Mouse (Mus musculus): ENCODE data around the gene 1700020N01Rik. TPM values are rescaled to one million over a fixed set of nuclear protein-coding genes. Genes with fewer than 3 reads are reported as not detected.

Gene 1700020N01Rik
- polyA plus RNA-seq (2015; fragmentation: Nextera tagmentation; extraction: Ambion mirVana), result not detected in 2 replicates

DNA sequence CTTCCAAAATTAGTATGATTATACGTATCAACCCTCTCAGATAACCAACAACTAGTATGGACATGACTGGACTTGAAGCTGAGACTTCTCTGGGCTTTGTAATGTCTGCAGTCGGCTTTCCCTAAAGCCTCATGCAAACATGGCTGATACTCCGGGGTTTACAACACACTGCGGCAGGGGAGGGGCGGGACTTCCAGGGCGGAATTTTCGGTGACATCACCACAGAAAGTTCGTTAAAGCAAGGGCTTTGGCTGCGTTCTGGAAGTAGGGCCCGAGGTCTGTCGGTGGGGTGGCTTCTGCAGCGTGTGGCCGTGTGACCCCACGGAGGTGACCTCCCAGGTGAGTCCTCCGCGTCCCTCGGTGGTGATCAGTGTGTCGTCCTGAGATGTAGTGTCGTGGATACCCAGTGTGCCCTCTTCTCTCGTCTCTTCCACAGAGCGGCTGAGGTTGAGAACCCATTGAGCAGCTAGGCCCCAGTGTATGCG, at the start of gene 1700020N01Rik:
TSS of gene 1700020N01Rik (plus strand) at position 250 of the 485 bp plus-strand sequence.
- no peak within 1 kb of the TSS for H3K27ac ChIP-seq
- H3K36me3 ChIP-seq, result no peaks in the 10 kb centered on the region
- H3K9ac ChIP-seq, result no peak within 1 kb of the TSS
- H3K9me3 ChIP-seq, result no peaks in the 10 kb centered on the region
- no peak for ATAC-seq
- 92% methylated on average over 22 of the region's 22 CpGs for WGBS
- H3K27me3 ChIP-seq (replicated peaks), result no peaks in the 10 kb centered on the region
- no peak within 1 kb of the TSS for H3K4me3 ChIP-seq (replicated peaks)
- H3K4me1 ChIP-seq (replicated peaks), result no peaks in the 10 kb centered on the region
- H3K4me2 ChIP-seq (replicated peaks), result no peak within 1 kb of the TSS

DNA sequence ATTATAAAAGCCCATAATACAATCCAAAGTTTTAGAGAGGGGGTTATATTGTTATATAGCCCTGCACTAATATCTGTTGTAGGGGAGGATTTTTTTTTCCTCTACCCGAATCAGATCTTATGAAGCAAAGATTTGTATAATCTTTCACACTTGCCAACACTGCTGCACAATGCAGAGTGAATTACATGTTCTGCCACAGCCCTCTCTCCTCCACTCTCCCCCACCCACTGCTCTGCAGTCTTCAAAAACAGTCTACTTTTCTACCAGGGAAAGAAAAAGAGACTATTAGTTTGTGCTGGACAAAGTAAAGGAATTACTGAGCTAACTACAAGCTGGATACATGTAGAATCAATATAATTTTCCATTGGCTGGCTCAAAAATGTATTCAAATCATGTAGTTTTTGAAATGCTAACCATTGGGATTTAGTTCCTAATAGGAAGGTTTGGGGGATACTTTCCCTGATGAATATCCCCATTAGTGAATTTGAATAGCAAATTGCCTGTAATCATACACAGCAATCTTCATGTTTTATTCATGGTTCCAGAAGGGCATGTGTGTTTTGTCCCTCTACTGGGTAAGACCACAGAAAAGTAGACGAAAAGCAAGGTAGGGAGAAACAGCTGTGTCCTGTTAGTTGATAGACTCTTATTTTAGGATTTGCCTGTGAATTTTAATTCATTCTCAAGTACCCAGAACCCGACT, 49.2 kb upstream of the 1700020N01Rik start:
- no peak overlapping the region for H3K4me3 ChIP-seq (replicated peaks)
- ATAC-seq, result no peak
- H3K9me3 ChIP-seq, result no peaks in the 10 kb centered on the region
- no peaks in the 10 kb centered on the region for H3K27me3 ChIP-seq (replicated peaks)
- 58% methylated on average over 3 of the region's 3 CpGs for WGBS
- H3K9ac ChIP-seq, result no peak overlapping the region
- H3K27ac ChIP-seq, result no peak overlapping the region
- H3K36me3 ChIP-seq, result no peaks in the 10 kb centered on the region
- no peaks in the 10 kb centered on the region for H3K4me1 ChIP-seq (replicated peaks)
- no peak overlapping the region for H3K4me2 ChIP-seq (replicated peaks)

DNA sequence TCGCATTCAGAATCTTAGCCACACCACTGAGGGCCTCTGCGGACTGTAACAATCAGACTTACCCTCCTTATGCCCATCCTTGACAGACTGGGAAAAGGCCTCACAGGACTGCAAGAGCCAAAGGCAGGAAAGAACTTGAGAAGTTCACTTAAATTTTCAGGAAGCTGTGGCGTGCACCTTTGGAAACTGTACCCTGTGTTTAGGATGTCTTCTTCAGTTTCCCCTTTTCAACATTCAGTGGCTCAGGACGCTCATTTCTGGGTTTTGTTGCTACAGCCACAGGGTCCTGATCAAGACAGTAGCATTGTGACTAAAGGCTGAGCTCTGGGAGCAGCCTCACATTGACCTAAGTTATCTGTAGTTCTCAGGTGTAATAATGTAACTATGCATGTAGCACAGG, 48.2 kb upstream of the 1700020N01Rik start:
- Histone ChIP-seq H3K4me2 (replicated peaks) (no peak overlapping the region), H3K4me3 (replicated peaks) (no peak overlapping the region), H3K36me3 (no peaks in the 10 kb centered on the region), H3K9me3 (no peaks in the 10 kb centered on the region), H3K9ac (no peak overlapping the region), H3K27ac (no peak overlapping the region), H3K4me1 (replicated peaks) (no peaks in the 10 kb centered on the region), H3K27me3 (replicated peaks) (no peaks in the 10 kb centered on the region)
- ATAC-seq, result no peak
- 86% methylated on average over 4 of the region's 4 CpGs for WGBS

DNA sequence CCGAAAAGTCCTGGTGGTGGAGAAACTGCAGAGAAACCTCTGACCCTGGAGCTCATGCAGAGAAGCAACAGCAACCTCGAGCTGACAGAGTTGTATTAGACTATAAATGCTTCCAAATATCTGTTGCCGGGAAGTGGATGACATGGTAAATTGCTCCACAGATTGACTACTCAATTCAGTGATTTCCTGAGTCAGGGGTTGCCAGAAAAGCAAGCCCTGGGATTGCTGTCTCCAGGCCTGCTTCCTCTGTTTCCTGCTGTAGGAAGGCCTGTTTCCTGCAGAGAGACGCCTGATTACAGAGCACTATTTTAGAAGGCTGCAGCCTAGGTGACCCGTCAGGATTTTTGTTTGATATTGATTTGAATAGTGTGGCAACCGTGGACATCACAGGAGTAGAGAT, 47.5 kb upstream of the 1700020N01Rik start:
- no peaks in the 10 kb centered on the region for H3K27me3 ChIP-seq (replicated peaks)
- no peak overlapping the region for H3K9ac ChIP-seq
- no peaks in the 10 kb centered on the region for H3K4me1 ChIP-seq (replicated peaks)
- H3K27ac ChIP-seq, result no peak overlapping the region
- ATAC-seq, result no peak
- no peaks in the 10 kb centered on the region for H3K9me3 ChIP-seq
- H3K4me2 ChIP-seq (replicated peaks), result no peak overlapping the region
- 38% methylated on average over 6 of the region's 6 CpGs for WGBS
- no peaks in the 10 kb centered on the region for H3K36me3 ChIP-seq
- no peak overlapping the region for H3K4me3 ChIP-seq (replicated peaks)

DNA sequence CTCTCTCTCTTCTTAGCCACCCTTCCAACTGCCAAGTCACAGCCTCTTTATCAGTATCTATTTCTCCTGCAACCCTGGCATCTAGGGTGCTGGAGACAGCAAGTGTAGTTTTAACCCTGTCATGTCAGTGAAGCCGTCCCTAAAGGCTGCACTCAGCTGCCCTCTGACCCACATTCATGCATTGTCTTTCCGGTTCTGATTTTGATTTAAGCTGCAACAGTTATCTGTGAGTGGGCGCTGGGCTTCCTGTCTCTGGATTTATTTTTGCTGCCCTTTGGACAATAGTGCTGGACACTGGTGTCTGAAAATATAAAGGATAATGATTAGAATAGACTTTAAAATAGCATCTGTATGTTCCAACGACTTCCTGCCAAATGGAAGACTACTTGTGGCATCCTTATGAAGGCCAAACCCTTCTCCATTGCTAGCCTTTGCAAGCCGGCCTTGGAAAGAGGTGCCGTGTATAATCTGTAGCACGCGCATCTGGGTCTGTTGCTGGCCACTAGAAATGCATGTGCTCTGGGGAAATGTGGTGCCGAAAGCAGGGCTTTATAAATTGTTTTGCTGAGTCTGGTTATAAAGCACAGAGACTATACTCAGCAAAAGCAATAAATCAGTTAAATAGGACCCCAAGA, 44.0 kb upstream of the 1700020N01Rik start:
- Histone ChIP-seq H3K4me3 (replicated peaks) (no peak overlapping the region), H3K9me3 (no peaks in the 10 kb centered on the region), H3K27ac (no peak overlapping the region), H3K4me1 (replicated peaks) (no peaks in the 10 kb centered on the region), H3K4me2 (replicated peaks) (no peak overlapping the region), H3K9ac (no peak overlapping the region), H3K36me3 (no peaks in the 10 kb centered on the region), H3K27me3 (replicated peaks) (no peaks in the 10 kb centered on the region)
- ATAC-seq, result no peak
- 67% methylated on average over 9 of the region's 9 CpGs for WGBS

- no peaks in the 10 kb centered on the region for H3K9me3 ChIP-seq
- H3K4me1 ChIP-seq (replicated peaks), result no peaks in the 10 kb centered on the region
- 87% methylated on average over 8 of the region's 8 CpGs for WGBS
- H3K36me3 ChIP-seq, result no peaks in the 10 kb centered on the region
- no peak overlapping the region for H3K4me3 ChIP-seq (replicated peaks)
- ATAC-seq, result no peak
- H3K4me2 ChIP-seq (replicated peaks), result no peak overlapping the region
- H3K27me3 ChIP-seq (replicated peaks), result no peaks in the 10 kb centered on the region
- H3K27ac ChIP-seq, result no peak overlapping the region
- H3K9ac ChIP-seq, result no peak overlapping the region
Observed at GRCm38 (mm10) chr10:21552967-21553682, 39.8 kb upstream of the 1700020N01Rik start.

DNA sequence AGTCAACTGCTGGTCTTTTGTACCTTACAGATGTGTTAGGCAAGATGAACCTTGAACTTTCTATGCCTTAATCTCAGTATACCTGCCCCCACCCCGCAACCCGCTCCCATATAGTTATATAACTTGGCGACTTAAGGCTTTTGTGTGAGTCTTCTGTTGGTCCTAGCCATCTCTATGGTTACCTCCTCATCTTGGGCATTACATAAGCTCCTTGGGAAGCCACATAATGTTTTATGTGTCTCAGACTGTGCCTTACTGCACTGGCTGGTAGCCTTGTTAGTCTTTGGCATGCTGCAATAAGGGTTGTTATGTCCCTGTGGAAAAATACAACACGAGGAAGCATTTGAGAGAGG, 39.3 kb upstream of the 1700020N01Rik start:
- peak; percentile 43; the same call in 1 of the 2 replicates for ATAC-seq
- H3K36me3 ChIP-seq, result no peaks in the 10 kb centered on the region

DNA sequence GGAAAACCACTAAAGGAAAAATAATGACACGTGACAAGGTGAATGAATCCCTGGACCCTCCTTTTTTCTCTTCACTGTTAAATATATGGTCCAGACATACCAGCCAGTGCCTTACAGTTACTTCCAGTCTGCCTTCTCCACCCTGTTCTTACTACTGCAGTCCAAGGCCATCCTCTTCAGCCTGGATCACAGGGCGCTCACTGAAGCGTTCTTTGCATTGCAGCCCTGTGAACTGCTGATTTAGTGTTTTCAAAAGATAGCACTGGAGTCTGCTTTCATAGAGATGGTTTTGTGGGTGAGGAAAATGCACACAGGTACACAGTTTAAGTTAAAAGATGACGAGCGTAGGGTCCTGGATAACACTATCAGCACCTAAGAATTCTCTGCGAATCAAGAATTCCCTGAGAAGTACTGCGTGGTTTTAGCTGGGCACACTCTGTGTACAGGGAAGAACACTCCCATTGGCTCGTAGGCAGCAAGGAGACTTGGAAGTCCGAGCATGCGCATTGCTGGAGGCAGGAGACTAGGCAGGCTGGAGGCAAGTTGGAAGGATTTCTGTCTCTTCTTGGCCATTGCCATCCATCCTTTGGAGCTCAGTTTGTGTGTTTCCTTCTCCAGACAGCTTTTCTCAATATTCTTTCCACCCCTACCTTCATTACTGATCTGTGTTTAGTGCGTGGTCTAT, 37.9 kb upstream of the 1700020N01Rik start:
- no peak for ATAC-seq
- H3K4me1 ChIP-seq (replicated peaks), result peaks cover 4% of the 10 kb centered on the region; the same call in 1 of the 2 replicates
- no peak overlapping the region for H3K27ac ChIP-seq
- no peaks in the 10 kb centered on the region for H3K9me3 ChIP-seq
- H3K27me3 ChIP-seq (replicated peaks), result no peaks in the 10 kb centered on the region
- H3K36me3 ChIP-seq, result no peaks in the 10 kb centered on the region
- H3K4me3 ChIP-seq (replicated peaks), result no peak overlapping the region
- H3K9ac ChIP-seq, result no peak overlapping the region
- no peak overlapping the region for H3K4me2 ChIP-seq (replicated peaks)
- 84% methylated on average over 11 of the region's 11 CpGs for WGBS

More for the DNA sequence above, 39.3 kb upstream of the 1700020N01Rik start:
- Histone ChIP-seq H3K4me3 (replicated peaks) (no peak overlapping the region), H3K27ac (no peak overlapping the region), H3K4me2 (replicated peaks) (no peak overlapping the region), H3K9ac (no peak overlapping the region), H3K9me3 (no peaks in the 10 kb centered on the region), H3K27me3 (replicated peaks) (no peaks in the 10 kb centered on the region), H3K4me1 (replicated peaks) (no peaks in the 10 kb centered on the region)
- WGBS, result 87% methylated on average over 4 of the region's 4 CpGs

DNA sequence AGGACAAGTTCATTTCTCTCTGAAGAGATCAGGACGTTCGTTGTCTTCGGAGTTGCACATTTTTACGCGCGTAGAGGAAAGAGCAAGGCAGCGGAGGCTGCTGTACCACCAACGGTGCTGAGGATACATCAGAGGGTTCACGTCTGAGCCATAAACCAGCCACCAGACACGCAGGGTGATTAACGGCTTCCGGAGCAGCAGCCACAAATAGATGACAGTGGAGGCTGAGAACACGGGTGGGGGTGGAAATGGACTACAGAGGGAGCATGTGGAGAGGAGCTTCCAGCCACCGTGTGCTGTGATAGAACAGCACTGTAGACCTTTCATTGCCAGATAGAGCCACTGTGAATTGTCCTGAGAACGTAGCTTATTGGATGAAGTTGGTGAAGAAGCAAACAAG, 33.2 kb upstream of the 1700020N01Rik start:
- H3K36me3 ChIP-seq, result no peaks in the 10 kb centered on the region
- H3K9ac ChIP-seq, result no peak overlapping the region
- no peak overlapping the region for H3K4me3 ChIP-seq (replicated peaks)
- H3K9me3 ChIP-seq, result no peaks in the 10 kb centered on the region
- H3K27ac ChIP-seq, result no peak overlapping the region
- no peaks in the 10 kb centered on the region for H3K27me3 ChIP-seq (replicated peaks)
- 47% methylated on average over 15 of the region's 15 CpGs for WGBS
- H3K4me1 ChIP-seq (replicated peaks), result peaks cover 8% of the 10 kb centered on the region; the same call in 1 of the 2 replicates
- ATAC-seq, result no peak
- 0 out of 2 replicates have a peak overlapping the region, but pooled peaks have one; percentile 9 for H3K4me2 ChIP-seq (replicated peaks)

DNA sequence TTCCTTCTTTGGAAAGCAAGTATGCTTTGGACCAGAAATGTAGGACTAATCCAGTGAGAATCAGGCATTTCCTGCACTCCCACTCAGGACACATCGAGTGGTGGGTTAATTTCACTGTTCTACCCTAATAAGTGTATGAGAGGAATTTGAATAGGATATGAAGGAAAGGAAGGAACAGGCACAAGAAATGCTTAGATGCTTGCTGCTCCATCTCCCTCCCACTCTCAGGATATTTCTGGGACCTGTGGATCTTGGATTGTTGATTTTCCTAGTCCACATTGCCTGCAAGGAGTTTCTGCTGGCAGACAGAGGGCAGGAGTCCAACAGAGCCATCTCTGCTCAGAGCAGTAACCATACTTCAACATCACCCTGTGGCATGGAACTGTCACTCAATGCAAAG, 31.8 kb upstream of the 1700020N01Rik start:
- Histone ChIP-seq H3K4me3 (replicated peaks) (no peak overlapping the region), H3K36me3 (no peaks in the 10 kb centered on the region), H3K4me2 (replicated peaks) (no peak overlapping the region), H3K9me3 (no peaks in the 10 kb centered on the region), H3K27ac (no peak overlapping the region), H3K4me1 (replicated peaks) (peaks cover 8% of the 10 kb centered on the region; the same call in 1 of the 2 replicates), H3K27me3 (replicated peaks) (no peaks in the 10 kb centered on the region), H3K9ac (no peak overlapping the region)
- WGBS, result 79% methylated on average over 1 of the region's 1 CpGs
- ATAC-seq, result no peak

- Histone ChIP-seq H3K36me3 (no peaks in the 10 kb centered on the region), H3K27ac (no peak overlapping the region), H3K4me1 (replicated peaks) (peaks cover 8% of the 10 kb centered on the region; the same call in 1 of the 2 replicates), H3K4me2 (replicated peaks) (no peak overlapping the region), H3K9me3 (no peaks in the 10 kb centered on the region), H3K4me3 (replicated peaks) (no peak overlapping the region), H3K27me3 (replicated peaks) (no peaks in the 10 kb centered on the region), H3K9ac (no peak overlapping the region)
- 82% methylated on average over 2 of the region's 2 CpGs for WGBS
- ATAC-seq, result no peak
Observed at GRCm38 (mm10) chr10:21563446-21563845, 29.5 kb upstream of the 1700020N01Rik start.

- Histone ChIP-seq H3K4me2 (replicated peaks) (no peak overlapping the region), H3K27ac (no peak overlapping the region), H3K9me3 (no peaks in the 10 kb centered on the region), H3K4me1 (replicated peaks) (peaks cover 8% of the 10 kb centered on the region; the same call in 1 of the 2 replicates), H3K27me3 (replicated peaks) (no peaks in the 10 kb centered on the region), H3K9ac (no peak overlapping the region), H3K4me3 (replicated peaks) (no peak overlapping the region), H3K36me3 (no peaks in the 10 kb centered on the region)
- no peak for ATAC-seq
- WGBS, result 89% methylated on average over 5 of the region's 5 CpGs
Observed at GRCm38 (mm10) chr10:21564189-21564588, 28.8 kb upstream of the 1700020N01Rik start.
